Mouse (Mus musculus): ENCODE data around the gene Camk1g.

Gene Camk1g

DNA sequence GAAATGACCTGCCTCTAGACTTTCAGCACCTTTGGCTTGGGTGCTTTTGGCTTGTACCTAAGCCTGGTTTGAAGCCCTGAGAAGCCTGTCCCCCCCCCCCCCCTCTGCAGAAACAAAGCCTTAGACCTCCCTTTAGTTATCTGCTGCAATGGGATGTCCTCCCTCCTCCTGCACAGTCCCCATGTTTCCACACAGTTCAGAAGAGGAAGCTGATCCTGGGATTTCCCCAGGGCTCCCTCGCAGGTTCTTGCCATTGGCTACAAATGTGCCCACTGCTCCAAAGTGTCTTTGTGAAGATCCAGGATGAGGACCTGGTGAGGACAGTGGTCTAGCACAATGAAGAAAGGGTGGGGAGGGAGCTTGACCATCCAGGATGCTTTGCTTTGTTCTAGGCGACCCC is 67.0 kb downstream of the Camk1g start:
- no peak for DNase-seq (ENCODE audit: low read depth)

DNA sequence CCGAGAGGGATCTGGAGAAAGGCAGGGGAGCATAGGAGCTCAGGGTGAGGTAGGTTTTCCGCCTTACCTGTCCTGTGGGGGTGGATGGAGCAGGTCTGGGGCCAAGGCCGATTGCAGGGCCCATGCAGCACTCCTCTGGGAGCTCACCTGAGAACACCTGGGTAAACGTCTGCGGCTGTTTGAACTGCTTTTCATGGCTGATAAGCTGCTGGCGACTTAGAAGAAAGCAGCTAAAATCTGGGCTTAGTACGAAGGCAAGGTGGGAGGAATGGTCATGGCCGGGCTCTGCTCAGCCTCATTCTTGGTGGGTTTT is 68.0 kb downstream of the Camk1g start:
- no peak for DNase-seq (ENCODE audit: low read depth)

- DNase-seq (ENCODE audit: low read depth), result no peak
These were observed 68.6 kb downstream of the Camk1g start for GRCm38 (mm10) chr1:193301216-193302092.

- DNase-seq (ENCODE audit: low read depth), result no peak
These were observed 70.1 kb downstream of the Camk1g start for GRCm38 (mm10) chr1:193299995-193300394.

GRCm38 (mm10) chr1:193298141-193298765 is 71.8 kb downstream of the Camk1g start:
- DNase-seq (ENCODE audit: low read depth), result no peak

Data from induced T-regulatory cell, adult 2 months (primary cell).